Mouse (Mus musculus): Measurements from ENCODE around the gene Nudt16l1.

Nudt16l1 gene

GRCm38 (mm10) chr16:4913783-4914735 is 24.5 kb upstream of the Nudt16l1 start:
- DNase-seq (ENCODE audit: low spot score), result peak; percentile 81

- DNase-seq (ENCODE audit: low spot score), result no peak
These were observed 22.6 kb upstream of the Nudt16l1 start for GRCm38 (mm10) chr16:4915931-4916330.

GRCm38 (mm10) chr16:4916608-4917007 is 22.0 kb upstream of the Nudt16l1 start:
- DNase-seq (ENCODE audit: low spot score), result no peak

- DNase-seq (ENCODE audit: low spot score), result no peak
These were observed 18.0 kb upstream of the Nudt16l1 start for GRCm38 (mm10) chr16:4920556-4920955.

- DNase-seq (ENCODE audit: low spot score), result peak; percentile 54
These were observed 16.1 kb upstream of the Nudt16l1 start for GRCm38 (mm10) chr16:4922481-4922880.

GRCm38 (mm10) chr16:4923996-4924395 is 14.6 kb upstream of the Nudt16l1 start:
- DNase-seq (ENCODE audit: low spot score), result no peak

- DNase-seq (ENCODE audit: low spot score), result no peak
These were observed 10.6 kb upstream of the Nudt16l1 start for GRCm38 (mm10) chr16:4927967-4928366.

- DNase-seq (ENCODE audit: low spot score), result no peak
These were observed 10.1 kb upstream of the Nudt16l1 start for GRCm38 (mm10) chr16:4928474-4928873.

GRCm38 (mm10) chr16:4932429-4932828 is 6.1 kb upstream of the Nudt16l1 start:
- DNase-seq (ENCODE audit: low spot score), result no peak

GRCm38 (mm10) chr16:4935430-4935829 is 3.1 kb upstream of the Nudt16l1 start:
- DNase-seq (ENCODE audit: low spot score), result no peak

GRCm38 (mm10) chr16:4935931-4936703 is 2.4 kb upstream of the Nudt16l1 start:
- no peak for DNase-seq (ENCODE audit: low spot score)

- DNase-seq (ENCODE audit: low spot score), result no peak
These were observed 990 bp upstream of the Nudt16l1 start for GRCm38 (mm10) chr16:4937351-4938190.

GRCm38 (mm10) chr16:4938989-4939388 is 428 bp downstream of the Nudt16l1 start:
- peak; percentile 96 for DNase-seq (ENCODE audit: low spot score)

- DNase-seq (ENCODE audit: low spot score), result no peak
These were observed 851 bp downstream of the Nudt16l1 start for GRCm38 (mm10) chr16:4939412-4939811.

- no peak for DNase-seq (ENCODE audit: low spot score)
These were observed 1.8 kb downstream of the Nudt16l1 start for GRCm38 (mm10) chr16:4940311-4940850.

- no peak for DNase-seq (ENCODE audit: low spot score)
These were observed 2.5 kb downstream of the Nudt16l1 start for GRCm38 (mm10) chr16:4941016-4941415.

- DNase-seq (ENCODE audit: low spot score), result no peak
These were observed 4.3 kb downstream of the Nudt16l1 start for GRCm38 (mm10) chr16:4942868-4943267.

- no peak for DNase-seq (ENCODE audit: low spot score)
These were observed 4.9 kb downstream of the Nudt16l1 start for GRCm38 (mm10) chr16:4943431-4943830.

GRCm38 (mm10) chr16:4945415-4945814 is 6.9 kb downstream of the Nudt16l1 start:
- no peak for DNase-seq (ENCODE audit: low spot score)

- DNase-seq (ENCODE audit: low spot score), result no peak
These were observed 7.6 kb downstream of the Nudt16l1 start for GRCm38 (mm10) chr16:4946155-4946554.

GRCm38 (mm10) chr16:4947378-4947777 is 8.8 kb downstream of the Nudt16l1 start:
- DNase-seq (ENCODE audit: low spot score), result no peak

GRCm38 (mm10) chr16:4956609-4957008 is 18.0 kb downstream of the Nudt16l1 start:
- no peak for DNase-seq (ENCODE audit: low spot score)

Measured in T-cell, adult 2 months (primary cell).